Mouse (Mus musculus): ENCODE data around the gene Ncor2.

The Ncor2 gene

DNA sequence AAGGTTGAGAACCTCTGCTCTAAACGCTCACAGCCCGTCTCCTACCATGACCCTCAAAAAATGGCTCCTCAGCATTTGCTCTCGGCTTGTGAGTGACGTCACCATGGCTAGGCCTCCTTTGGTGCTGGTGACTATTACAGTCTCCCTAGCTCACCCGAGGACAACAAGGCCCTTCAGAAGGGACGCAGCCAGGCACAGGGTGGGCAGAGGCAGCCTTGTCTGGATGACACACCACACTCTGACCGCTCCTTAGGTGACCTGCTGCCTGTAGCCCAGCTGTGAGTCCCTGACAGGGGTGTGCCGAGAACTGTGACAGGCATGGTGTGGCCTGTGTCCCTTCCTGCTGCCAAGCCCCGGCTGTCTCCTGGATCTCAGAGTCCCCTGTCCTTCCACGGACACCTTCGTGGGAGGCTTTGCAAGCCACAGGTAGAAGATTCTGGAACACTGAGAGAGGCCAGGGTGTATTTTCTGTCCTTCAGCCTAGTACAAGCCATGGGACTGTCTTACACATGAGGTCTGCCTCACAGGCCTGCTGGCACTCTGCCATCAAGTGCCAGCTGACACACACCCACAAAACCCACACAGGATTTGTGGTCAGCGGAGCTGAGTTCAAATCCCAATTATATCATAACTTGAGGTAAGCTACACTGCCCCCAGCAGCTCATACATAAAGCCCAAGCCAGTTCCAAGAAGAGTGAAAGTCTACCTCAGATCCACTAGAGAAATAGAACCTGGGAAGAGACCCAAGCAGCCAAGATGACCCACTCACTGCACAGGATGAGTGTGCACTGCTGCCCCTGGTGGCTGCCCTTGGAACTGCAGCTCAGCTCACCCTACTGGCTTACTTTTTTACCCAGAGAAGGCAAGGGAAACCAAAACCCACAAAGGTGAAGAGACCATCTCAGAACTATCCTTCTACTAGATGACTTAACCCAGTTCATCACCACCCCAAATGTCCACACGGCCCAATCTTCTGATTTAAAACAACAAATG, 112.2 kb downstream of the Ncor2 start:
- DNase-seq (ENCODE audit: low spot score) = peak; percentile 87

- DNase-seq (ENCODE audit: low spot score) = no peak
Measured at GRCm38 (mm10) chr5:125063015-125063414, 116.0 kb downstream of the Ncor2 start.

DNA sequence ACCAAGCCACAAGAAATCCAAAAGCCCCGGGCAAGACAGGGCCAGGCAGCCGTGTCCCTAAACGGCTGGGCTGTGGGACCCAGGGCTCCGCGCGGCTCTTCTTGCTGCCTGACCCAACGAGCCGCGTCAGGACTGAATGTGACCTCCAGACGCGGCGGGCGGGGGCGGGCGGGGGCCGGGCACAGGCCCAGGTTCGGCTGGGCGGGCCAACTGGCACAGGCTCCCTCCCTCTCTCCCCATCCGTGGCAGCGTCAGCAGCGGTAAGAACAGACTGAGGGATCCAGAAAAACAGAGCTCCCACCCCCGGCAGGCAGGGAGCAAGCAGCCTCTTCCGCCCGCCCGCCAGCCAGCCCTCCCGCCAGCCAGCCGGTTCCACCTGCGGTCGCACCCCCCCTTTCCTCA, 120.8 kb downstream of the Ncor2 start:
- DNase-seq (ENCODE audit: low spot score) = peak; percentile 52

DNA sequence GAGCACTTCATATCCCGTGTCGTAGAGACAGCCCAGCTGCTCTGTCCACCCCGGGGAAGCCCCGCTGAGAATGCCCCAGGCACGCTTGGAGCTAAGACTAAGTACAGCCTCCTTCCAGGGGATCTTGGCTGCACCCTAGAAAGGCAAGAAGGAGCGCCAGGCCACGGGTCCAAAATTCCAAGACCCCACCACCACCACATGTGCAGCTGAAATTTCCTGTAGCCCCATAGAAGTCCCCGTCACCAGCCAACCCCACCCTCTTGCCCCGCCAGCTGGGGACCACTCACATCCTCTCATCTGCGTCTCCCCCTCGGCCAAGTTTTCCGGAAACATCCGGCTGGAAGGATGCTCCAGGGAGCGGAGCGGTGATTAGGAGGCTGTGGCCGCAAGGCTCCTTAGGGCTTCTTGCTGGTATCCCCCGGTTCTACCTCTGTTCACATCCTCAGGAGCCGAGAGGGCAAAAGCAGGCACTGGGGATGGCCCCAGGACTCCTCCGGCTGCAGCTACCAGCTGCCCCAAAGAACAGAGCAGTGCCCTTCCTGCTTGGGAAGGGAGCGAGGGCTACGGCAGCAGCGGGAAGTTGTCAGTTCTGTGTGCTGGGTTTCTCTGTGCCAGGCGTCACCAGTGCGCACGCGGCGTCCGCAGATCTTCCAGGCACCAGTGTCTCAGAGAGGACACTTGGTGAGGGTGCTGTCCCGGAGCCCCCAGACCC, 121.3 kb downstream of the Ncor2 start:
- peak; percentile 46 for DNase-seq (ENCODE audit: low spot score)

GRCm38 (mm10) chr5:125056696-125057554, 122.1 kb downstream of the Ncor2 start:
- DNase-seq (ENCODE audit: low spot score) = peak; percentile 54

- peak; percentile 48 for DNase-seq (ENCODE audit: low spot score)
Measured at GRCm38 (mm10) chr5:125056331-125056695, 122.7 kb downstream of the Ncor2 start.

DNA sequence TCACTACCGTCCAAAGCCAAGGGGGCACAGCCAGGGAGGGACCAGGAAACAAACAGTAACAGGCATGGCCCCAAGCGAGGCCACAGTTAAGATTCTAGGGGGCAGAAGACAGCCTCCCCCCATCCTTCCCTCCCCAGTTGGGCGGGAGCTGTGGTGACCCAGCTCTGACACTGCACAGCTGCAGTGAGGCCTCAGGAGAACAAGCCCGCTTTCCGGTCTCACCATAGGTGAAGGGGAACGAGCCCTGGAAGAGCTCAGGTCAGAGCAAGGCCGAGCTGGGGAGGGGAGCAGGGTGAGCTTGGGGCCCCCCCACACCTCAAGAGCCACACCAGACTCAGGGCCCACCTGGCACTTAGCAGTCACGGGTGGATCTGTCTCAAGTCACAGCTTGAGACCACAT, 123.1 kb downstream of the Ncor2 start:
- DNase-seq (ENCODE audit: low spot score) = no peak

DNA sequence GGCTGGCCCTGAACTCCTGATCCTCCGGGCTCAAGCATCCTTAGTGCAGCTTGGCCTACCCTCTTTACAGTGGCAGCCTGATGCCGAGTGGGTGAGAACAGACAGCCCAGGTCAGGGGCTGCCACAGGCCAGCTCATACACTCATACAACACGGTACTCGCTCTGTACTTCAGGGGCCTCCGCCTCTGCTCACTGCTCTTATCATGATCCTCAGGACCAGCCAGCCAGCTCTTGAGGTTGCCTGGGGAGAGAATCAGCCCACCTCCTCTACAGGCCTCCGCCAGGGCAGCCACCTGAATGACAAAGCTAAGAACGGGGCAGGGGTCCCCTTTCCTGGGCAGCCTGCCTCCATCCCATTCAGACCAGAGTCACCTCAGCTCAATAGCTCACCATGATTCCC, 125.4 kb downstream of the Ncor2 start:
- DNase-seq (ENCODE audit: low spot score) = no peak

DNA sequence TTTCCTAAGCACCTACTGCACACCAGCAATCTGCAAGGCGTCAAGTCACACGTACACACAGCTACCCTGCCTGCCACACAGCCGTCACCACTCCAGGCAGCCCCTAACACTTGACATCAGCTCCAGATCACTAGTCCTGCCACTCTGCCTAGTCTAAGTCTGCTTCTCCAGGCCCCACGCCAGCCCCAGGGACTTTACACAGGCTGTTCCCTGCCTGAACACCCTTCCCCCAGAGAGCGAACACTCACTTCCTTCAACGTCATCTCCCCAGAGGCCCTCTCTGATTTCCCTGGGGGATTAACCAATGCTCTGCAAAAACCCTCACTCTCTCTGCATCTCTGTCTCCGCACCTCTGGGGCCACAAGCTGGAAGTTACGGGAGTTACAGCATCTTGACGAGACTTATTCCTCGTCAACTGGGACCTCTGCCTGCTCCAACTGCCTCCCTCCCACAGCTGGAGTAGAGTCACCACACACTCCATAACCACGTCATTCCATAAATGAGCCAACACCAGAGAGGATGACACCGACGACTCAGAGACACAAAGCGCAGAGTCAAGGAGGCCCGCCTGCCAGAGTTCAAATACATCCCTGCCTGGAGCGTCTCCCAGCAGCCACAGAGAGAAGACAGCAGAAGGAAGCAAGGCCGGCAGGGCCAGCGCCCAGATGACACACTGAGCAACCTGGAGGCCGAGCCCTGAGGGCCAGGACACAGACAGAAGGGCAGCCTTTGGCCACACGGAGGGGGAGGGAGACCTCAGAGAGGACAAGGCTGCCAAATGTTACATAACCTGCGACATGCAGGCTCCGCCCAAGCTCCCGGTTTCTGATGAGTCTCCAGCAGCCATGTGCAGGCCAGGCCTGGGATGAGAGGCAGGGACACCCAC, 126.2 kb downstream of the Ncor2 start:
- DNase-seq (ENCODE audit: low spot score) = no peak

DNA sequence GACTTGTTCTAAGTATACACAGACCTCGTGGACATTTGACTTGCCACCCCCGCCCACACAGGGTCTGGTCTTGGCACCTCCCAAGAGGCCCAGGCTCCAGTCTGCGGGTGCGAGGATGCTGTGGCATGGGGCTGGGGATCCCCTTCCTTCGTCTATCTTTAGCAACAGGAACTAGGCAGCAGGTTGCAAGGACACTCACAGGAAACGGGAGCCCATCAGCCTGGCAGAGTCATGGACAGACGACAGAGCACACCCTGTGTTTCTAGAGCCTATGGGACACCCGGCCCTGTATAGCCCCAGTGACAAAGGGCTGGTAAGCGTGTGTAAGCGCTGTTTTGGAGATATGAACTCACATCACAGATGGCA, 126.8 kb downstream of the Ncor2 start:
- no peak for DNase-seq (ENCODE audit: low spot score)

DNA sequence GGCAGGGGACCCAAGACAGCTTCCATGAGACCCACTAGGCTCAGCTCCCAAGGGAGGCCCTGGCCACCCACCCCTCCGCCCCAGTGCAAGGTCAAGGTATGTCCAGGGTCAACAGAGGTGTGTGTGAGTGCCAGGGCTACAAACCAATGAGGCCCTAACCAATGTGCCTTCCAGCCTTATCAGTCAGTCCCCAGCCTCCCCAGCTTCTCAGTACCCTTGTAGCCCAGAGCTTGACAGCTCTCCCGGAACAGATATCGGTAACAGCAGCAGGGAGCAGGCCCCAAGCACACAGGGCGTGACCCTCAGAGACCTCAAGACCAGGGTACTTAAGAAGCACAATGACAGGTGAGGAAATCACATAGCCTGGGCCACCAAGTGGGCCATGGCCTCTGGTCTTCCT, 129.5 kb downstream of the Ncor2 start:
- DNase-seq (ENCODE audit: low spot score) = no peak

- no peak for DNase-seq (ENCODE audit: low spot score)
Measured at GRCm38 (mm10) chr5:125046436-125046835, 132.6 kb downstream of the Ncor2 start.

DNA sequence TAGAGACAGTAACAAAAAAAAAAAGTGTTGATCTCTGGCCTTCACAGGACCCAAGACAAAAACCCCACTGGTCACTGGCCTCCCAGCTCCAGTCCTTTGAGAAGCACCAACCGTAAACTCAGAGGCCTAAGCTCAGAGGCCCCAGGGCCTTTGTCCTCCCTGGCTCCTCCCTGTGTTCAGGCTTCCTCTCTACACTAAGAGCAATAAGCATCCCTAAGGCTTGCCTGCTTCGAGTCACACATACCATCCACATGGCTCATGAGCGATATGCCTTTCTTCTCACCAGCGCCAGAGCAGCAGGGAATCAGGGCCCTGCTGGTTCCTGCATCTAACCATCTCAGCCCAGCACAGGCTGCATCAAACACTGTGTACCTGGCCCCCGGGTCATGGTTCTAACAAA, 133.8 kb downstream of the Ncor2 start:
- DNase-seq (ENCODE audit: low spot score) = peak; percentile 53

- no peak for DNase-seq (ENCODE audit: low spot score)
Measured at GRCm38 (mm10) chr5:125043448-125043847, 135.6 kb downstream of the Ncor2 start.

DNA sequence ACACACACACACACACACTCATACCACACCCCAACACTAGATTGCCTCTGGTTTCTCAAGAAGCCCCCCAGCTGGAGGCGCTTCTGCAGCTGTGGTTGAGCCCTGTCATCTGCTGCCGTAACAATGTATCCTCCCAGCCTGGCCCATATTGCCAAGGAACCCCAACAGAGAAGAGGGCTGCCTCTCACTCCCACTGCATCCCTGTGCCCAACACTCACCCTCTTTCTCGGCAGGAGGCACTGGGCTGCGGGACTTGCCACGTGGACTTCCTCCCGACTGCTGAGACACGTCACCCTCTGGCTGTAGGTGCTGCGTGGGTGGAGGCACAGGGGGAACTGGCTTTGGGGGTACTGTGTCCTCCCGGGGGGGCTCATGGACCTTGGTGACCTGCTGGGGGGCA, 137.4 kb downstream of the Ncor2 start:
- no peak for DNase-seq (ENCODE audit: low spot score)

DNA sequence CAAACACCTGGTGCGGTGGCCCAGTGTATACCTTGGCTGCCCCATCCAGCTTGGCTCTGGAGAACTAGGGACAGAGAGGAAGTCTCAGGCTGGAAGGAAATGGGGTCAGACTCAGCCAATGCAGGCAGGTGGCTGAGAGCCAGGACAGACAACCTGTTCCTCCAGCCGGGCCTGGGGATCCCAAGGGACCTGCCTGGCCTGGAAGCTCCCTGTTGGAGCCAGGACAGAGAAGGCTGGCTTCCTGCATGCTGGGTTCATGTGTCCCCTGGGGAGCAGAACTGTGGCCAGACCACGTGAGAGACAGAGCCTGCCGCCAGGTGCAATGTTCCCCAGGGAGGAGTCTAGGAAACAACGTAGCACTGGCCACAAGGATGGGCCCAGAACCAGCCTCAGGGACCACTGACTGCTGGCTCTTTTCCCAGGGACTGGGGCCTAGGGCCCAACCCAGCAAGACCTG, 138.9 kb downstream of the Ncor2 start:
- DNase-seq (ENCODE audit: low spot score) = no peak

- no peak for DNase-seq (ENCODE audit: low spot score)
Measured at GRCm38 (mm10) chr5:125039377-125040027, 139.5 kb downstream of the Ncor2 start.

GRCm38 (mm10) chr5:125036483-125036882, 142.5 kb downstream of the Ncor2 start:
- DNase-seq (ENCODE audit: low spot score) = no peak

DNA sequence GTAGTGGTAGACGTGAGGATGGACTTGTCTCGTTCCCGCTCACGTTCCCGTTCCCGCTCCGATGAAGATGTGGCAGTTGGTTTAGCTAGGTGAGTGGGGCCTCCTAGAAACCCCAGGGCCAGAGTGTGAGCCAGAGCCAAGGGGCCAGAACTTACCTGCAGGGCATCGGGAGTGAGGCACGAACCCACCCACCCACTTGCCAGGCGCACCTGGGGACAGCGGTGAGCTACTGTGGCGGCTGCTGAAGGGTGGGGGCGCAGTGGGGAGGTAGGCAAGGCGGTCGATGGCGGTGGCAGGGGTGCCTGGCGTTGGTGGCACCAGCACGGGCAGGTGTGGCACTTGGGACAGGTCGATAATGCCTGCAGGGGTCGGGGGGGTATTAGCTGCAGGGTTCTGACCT, 150.1 kb downstream of the Ncor2 start:
- DNase-seq (ENCODE audit: low spot score) = no peak

DNA sequence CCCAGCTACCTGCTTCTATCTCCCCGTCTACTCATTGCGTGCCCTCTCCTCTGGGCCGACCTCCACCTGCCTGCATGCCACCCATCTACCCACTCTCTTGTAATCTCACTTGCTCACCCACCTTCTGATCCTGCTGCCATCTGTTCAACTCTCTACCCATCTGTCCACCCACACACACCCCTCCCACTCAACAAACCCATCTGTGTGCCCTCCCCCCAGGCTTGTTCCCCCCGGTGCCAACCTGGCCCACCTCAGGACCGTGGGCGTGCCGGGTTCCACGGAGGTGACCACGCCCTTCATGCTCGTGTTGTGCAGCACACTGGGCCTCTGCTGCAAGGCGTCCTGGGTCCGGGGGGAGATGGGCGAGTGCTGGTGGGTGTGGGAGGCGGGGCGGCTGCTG, 150.6 kb downstream of the Ncor2 start:
- DNase-seq (ENCODE audit: low spot score) = no peak

- DNase-seq (ENCODE audit: low spot score) = peak; percentile 59
Measured at GRCm38 (mm10) chr5:125024002-125024401, 155.0 kb downstream of the Ncor2 start.
